Mouse (Mus musculus) T-helper 17 cell (primary cell): ENCODE measurements around the gene Capns1.
"Not testable (repeated sequence)": the region's sequence is repeated elsewhere in the genome, so short reads cannot be mapped to it uniquely, and the experiment has no call there.

ENCODE experiments used
- in situ Hi-C, 2 experiments: fragments of 300-600 bp; cut with MboI, MseI; formaldehyde crosslinking; loops; 1 replicate in 1 of 2; 2 replicates in 1 of 2; pipeline ENCODE4 v1.15.1; 2025; ENCODE audit warnings: high pct_unique_total_duplicates in 2 of 2

The Capns1 gene

GRCm38 (mm10) chr7:30198481-30198971 lies at the start of gene Capns1:
Gene Capns1, minus strand, starts transcription at chr7:30198811.
- in situ Hi-C loops: no loop called here

GRCm38 (mm10) chr7:30237374-30237773 lies 38.8 kb upstream of the Capns1 start:
- in situ Hi-C loops: loop anchor here in 1 of 2 experiments (5.0 kb wide), 1 partner anchor 40 kb away; no protein-coding TSS in a partner anchor

GRCm38 (mm10) chr7:30235625-30236024 lies 37.0 kb upstream of the Capns1 start, which contains the start of gene Ovol3:
Gene Ovol3, minus strand, starts transcription at chr7:30235725.
- in situ Hi-C loops: loop anchor here in 1 of 2 experiments (5.0 kb wide), 1 partner anchor 42 kb away; no protein-coding TSS in a partner anchor

GRCm38 (mm10) chr7:30235091-30235490 lies 36.5 kb upstream of the Capns1 start:
- in situ Hi-C loops: loop anchor here in 1 of 2 experiments (5.0 kb wide), 1 partner anchor 42 kb away; no protein-coding TSS in a partner anchor

GRCm38 (mm10) chr7:30234276-30234858 lies 35.8 kb upstream of the Capns1 start:
- in situ Hi-C loops: no loop called here

GRCm38 (mm10) chr7:30233387-30233786 lies 34.8 kb upstream of the Capns1 start:
- in situ Hi-C loops: no loop called here

GRCm38 (mm10) chr7:30232631-30233148 lies 34.1 kb upstream of the Capns1 start:
- in situ Hi-C loops: no loop called here

GRCm38 (mm10) chr7:30231669-30232454 lies 33.3 kb upstream of the Capns1 start, which contains the start of the genes Polr2i and Tbcb:
Gene Polr2i, plus strand, starts transcription at chr7:30231948.
Gene Tbcb, minus strand, starts transcription at chr7:30232272.
- in situ Hi-C loops: no loop called here

GRCm38 (mm10) chr7:30231328-30231668 lies 32.7 kb upstream of the Capns1 start:
- in situ Hi-C loops: no loop called here

- in situ Hi-C loops: no loop called here
Observed at GRCm38 (mm10) chr7:30224206-30224605, 25.6 kb upstream of the Capns1 start.

GRCm38 (mm10) chr7:30222205-30222604 lies 23.6 kb upstream of the Capns1 start:
- in situ Hi-C loops: no loop called here

GRCm38 (mm10) chr7:30221433-30221832 lies 22.8 kb upstream of the Capns1 start:
- in situ Hi-C loops: no loop called here

- in situ Hi-C loops: no loop called here
Observed at GRCm38 (mm10) chr7:30220008-30220356, 21.4 kb upstream of the Capns1 start.

- in situ Hi-C loops: no loop called here
Observed at GRCm38 (mm10) chr7:30219293-30220007, 20.8 kb upstream of the Capns1 start.

GRCm38 (mm10) chr7:30217277-30217676 lies 18.7 kb upstream of the Capns1 start:
- in situ Hi-C loops: no loop called here

GRCm38 (mm10) chr7:30216723-30217151 lies 18.1 kb upstream of the Capns1 start:
- in situ Hi-C loops: no loop called here

GRCm38 (mm10) chr7:30215875-30216274 lies 17.3 kb upstream of the Capns1 start:
- in situ Hi-C loops: no loop called here

GRCm38 (mm10) chr7:30213881-30214280 lies 15.3 kb upstream of the Capns1 start:
- in situ Hi-C loops: loop anchor here (5.0 kb wide), 1 partner anchor 42 kb away; no protein-coding TSS in a partner anchor

GRCm38 (mm10) chr7:30211025-30211424 lies 12.4 kb upstream of the Capns1 start:
- in situ Hi-C loops: loop anchor here (5.0 kb wide), 1 partner anchor 39 kb away; no protein-coding TSS in a partner anchor

GRCm38 (mm10) chr7:30206364-30206763 lies 7.8 kb upstream of the Capns1 start:
- in situ Hi-C loops: not testable (repeated sequence)

- in situ Hi-C loops: no loop called here
Observed at GRCm38 (mm10) chr7:30205383-30205782, 6.8 kb upstream of the Capns1 start.

GRCm38 (mm10) chr7:30204380-30204779 lies 5.8 kb upstream of the Capns1 start:
- in situ Hi-C loops: no loop called here
